Mouse (Mus musculus) left cerebral cortex, postnatal 4 days (tissue): Measurements from ENCODE around the gene Gm49711. TPM values are rescaled to one million over a fixed set of nuclear protein-coding genes. Genes with fewer than 3 reads are reported as not detected.

Experiments
- total RNA-seq, 2 experiments: library from RNA; stranded (reverse); gene quantifications; 2 replicates each; pipeline ENCODE4 v1.2.3; 2021

Gm49711 gene
- total RNA-seq, 2 experiments from 2014 or later, result 0.36 to 0.52 TPM

Other genes with a start within 250 kb of the Gm49711 start
- 10 to 100 TPM; 62.1 to 68.9 TPM for gene Mrps6, start within 50 bp of the Gm49711 start, total RNA-seq
- gene Slc5a3, start within 50 bp of the Gm49711 start, total RNA-seq, result 10 to 100 TPM; 20.8 to 23.3 TPM
- not detected for gene Kcne2, start 234.1 kb downstream of the Gm49711 start, total RNA-seq
- gene Smim11, start 243.0 kb downstream of the Gm49711 start, total RNA-seq, result 10 to 100 TPM; 13.4 to 16.3 TPM